Mouse (Mus musculus): Measurements from ENCODE around the gene Ado.

GRCm38 (mm10) chr10:67558053-67558452 is 9.3 kb upstream of the Ado start:
- TF ChIP-seq CTCF (IDR thresholded peaks at IDR 0.05) (no peak), EP300 (IDR thresholded peaks at IDR 0.05) (no peak)
